Mouse (Mus musculus): ENCODE measurements around the gene Prkcg. TPM values are rescaled to one million over a fixed set of nuclear protein-coding genes. Genes with fewer than 3 reads are reported as not detected.

Prkcg gene
- polyA plus RNA-seq, 1 experiment from 2014 or later = 0.09 TPM

GRCm38 (mm10) chr7:3345301-3345700 lies 56.3 kb downstream of the Prkcg start:
- ATAC-seq (no peak), DNase-seq (no peak)
- Histone ChIP-seq H3K9ac (replicated peaks) (no peak overlapping the region), H3K4me2 (ENCODE audit: low read depth, low read length) (no peak overlapping the region), H3K27ac (ENCODE audit: low read depth) (no peak overlapping the region), H3K9me3 (ENCODE audit: low read length) (no peaks in the 10 kb centered on the region), H3K27me3 (ENCODE audit: insufficient read depth, low read length) (no peaks in the 10 kb centered on the region), H3K36me3 (replicated peaks; ENCODE audit: insufficient read depth, low read length) (no peaks in the 10 kb centered on the region), H3K4me3 (ENCODE audit: low read depth, low read length) (no peak overlapping the region), H3K4me1 (ENCODE audit: insufficient read depth) (no peaks in the 10 kb centered on the region)
- 73% methylated on average over 3 of the region's 3 CpGs for WGBS (ENCODE audit: insufficient replicate concordance)
- TF ChIP-seq EP300 (IDR thresholded peaks at IDR 0.05; ENCODE audit: low read depth) = no peak

GRCm38 (mm10) chr7:3347366-3348287 lies 58.6 kb downstream of the Prkcg start:
- Histone ChIP-seq H3K4me1 (ENCODE audit: insufficient read depth) (no peaks in the 10 kb centered on the region), H3K4me3 (ENCODE audit: low read depth, low read length) (no peak overlapping the region), H3K27ac (ENCODE audit: low read depth) (no peak overlapping the region), H3K9me3 (ENCODE audit: low read length) (no peaks in the 10 kb centered on the region), H3K36me3 (replicated peaks; ENCODE audit: insufficient read depth, low read length) (no peaks in the 10 kb centered on the region), H3K27me3 (ENCODE audit: insufficient read depth, low read length) (no peaks in the 10 kb centered on the region), H3K4me2 (ENCODE audit: low read depth, low read length) (no peak overlapping the region), H3K9ac (replicated peaks) (no peak overlapping the region)
- TF ChIP-seq CTCF (IDR thresholded peaks at IDR 0.05; ENCODE audit: low read depth) (no peak), EP300 (IDR thresholded peaks at IDR 0.05; ENCODE audit: low read depth) (no peak)
- WGBS (ENCODE audit: insufficient replicate concordance) = 64% methylated on average over 20 of the region's 20 CpGs
- no peak for DNase-seq
- ATAC-seq = no peak

GRCm38 (mm10) chr7:3348326-3348725 lies 59.3 kb downstream of the Prkcg start:
- Histone ChIP-seq H3K4me2 (ENCODE audit: low read depth, low read length) (no peak overlapping the region), H3K27ac (ENCODE audit: low read depth) (no peak overlapping the region), H3K36me3 (replicated peaks; ENCODE audit: insufficient read depth, low read length) (no peaks in the 10 kb centered on the region), H3K27me3 (ENCODE audit: insufficient read depth, low read length) (no peaks in the 10 kb centered on the region), H3K9me3 (ENCODE audit: low read length) (no peaks in the 10 kb centered on the region), H3K4me3 (ENCODE audit: low read depth, low read length) (no peak overlapping the region), H3K9ac (replicated peaks) (no peak overlapping the region), H3K4me1 (ENCODE audit: insufficient read depth) (no peaks in the 10 kb centered on the region)
- no peak for DNase-seq
- WGBS (ENCODE audit: insufficient replicate concordance) = 57% methylated on average over 5 of the region's 5 CpGs
- TF ChIP-seq EP300 (IDR thresholded peaks at IDR 0.05; ENCODE audit: low read depth) (no peak), CTCF (IDR thresholded peaks at IDR 0.05; ENCODE audit: low read depth) (no peak)
- no peak for ATAC-seq

- Histone ChIP-seq H3K9me3 (ENCODE audit: low read length) (no peaks in the 10 kb centered on the region), H3K27ac (ENCODE audit: low read depth) (no peak overlapping the region), H3K4me3 (ENCODE audit: low read depth, low read length) (no peak overlapping the region), H3K4me1 (ENCODE audit: insufficient read depth) (no peaks in the 10 kb centered on the region), H3K9ac (replicated peaks) (no peak overlapping the region), H3K27me3 (ENCODE audit: insufficient read depth, low read length) (no peaks in the 10 kb centered on the region), H3K4me2 (ENCODE audit: low read depth, low read length) (no peak overlapping the region), H3K36me3 (replicated peaks; ENCODE audit: insufficient read depth, low read length) (no peaks in the 10 kb centered on the region)
- TF ChIP-seq EP300 (IDR thresholded peaks at IDR 0.05; ENCODE audit: low read depth) (no peak), CTCF (IDR thresholded peaks at IDR 0.05; ENCODE audit: low read depth) (no peak)
- 78% methylated on average over 9 of the region's 9 CpGs for WGBS (ENCODE audit: insufficient replicate concordance)
- DNase-seq = no peak
- no peak for ATAC-seq
Measured at GRCm38 (mm10) chr7:3349775-3350174, 60.8 kb downstream of the Prkcg start.

GRCm38 (mm10) chr7:3351536-3351935 lies 62.6 kb downstream of the Prkcg start:
- Histone ChIP-seq H3K4me1 (ENCODE audit: insufficient read depth) (no peaks in the 10 kb centered on the region), H3K36me3 (replicated peaks; ENCODE audit: insufficient read depth, low read length) (no peaks in the 10 kb centered on the region), H3K4me2 (ENCODE audit: low read depth, low read length) (no peak overlapping the region), H3K27ac (ENCODE audit: low read depth) (no peak overlapping the region), H3K9me3 (ENCODE audit: low read length) (no peaks in the 10 kb centered on the region), H3K4me3 (ENCODE audit: low read depth, low read length) (no peak overlapping the region), H3K27me3 (ENCODE audit: insufficient read depth, low read length) (no peaks in the 10 kb centered on the region), H3K9ac (replicated peaks) (no peak overlapping the region)
- DNase-seq = no peak
- TF ChIP-seq EP300 (IDR thresholded peaks at IDR 0.05; ENCODE audit: low read depth) = no peak
- no peak for TF ChIP-seq CTCF (IDR thresholded peaks at IDR 0.05; ENCODE audit: low read depth)
- 91% methylated on average over 1 of the region's 1 CpGs for WGBS (ENCODE audit: insufficient replicate concordance)
- no peak for ATAC-seq

- Histone ChIP-seq H3K9ac (replicated peaks) (no peak overlapping the region), H3K36me3 (replicated peaks; ENCODE audit: insufficient read depth, low read length) (no peaks in the 10 kb centered on the region), H3K27ac (ENCODE audit: low read depth) (no peak overlapping the region), H3K27me3 (ENCODE audit: insufficient read depth, low read length) (no peaks in the 10 kb centered on the region), H3K4me1 (ENCODE audit: insufficient read depth) (no peaks in the 10 kb centered on the region), H3K4me3 (ENCODE audit: low read depth, low read length) (no peak overlapping the region), H3K4me2 (ENCODE audit: low read depth, low read length) (no peak overlapping the region), H3K9me3 (ENCODE audit: low read length) (no peaks in the 10 kb centered on the region)
- ATAC-seq = no peak
- TF ChIP-seq EP300 (IDR thresholded peaks at IDR 0.05; ENCODE audit: low read depth) (no peak), CTCF (IDR thresholded peaks at IDR 0.05; ENCODE audit: low read depth) (no peak)
- no peak for DNase-seq
- 79% methylated on average over 6 of the region's 6 CpGs for WGBS (ENCODE audit: insufficient replicate concordance)
Measured at GRCm38 (mm10) chr7:3354850-3355249, 65.9 kb downstream of the Prkcg start.

Measured in liver, postnatal 0 days (tissue).